Mouse (Mus musculus) thymus, adult 2 months (tissue): ENCODE measurements around the gene Zfp341.

Experiments
- CTCF ChIP-seq: fragments of 200-500 bp; IDR thresholded peaks from 2 replicates; pipeline ENCODE4 v1.5.1; 2012; ENCODE audit warnings: mild to moderate bottlenecking, control low read depth, low read length, moderate library complexity, borderline replicate concordance; ENCODE audit not compliant: control insufficient read depth, poor library complexity, insufficient read depth; ENCODE audit errors: extremely low read depth
- POLR2A ChIP-seq: fragments of 200-500 bp; IDR thresholded peaks from 2 replicates; pipeline ENCODE4 v1.6.1; 2012; ENCODE audit warnings: mild to moderate bottlenecking, low read length, control low read depth, moderate library complexity; ENCODE audit not compliant: control insufficient read depth, poor library complexity, insufficient read depth; ENCODE audit errors: extremely low read depth

GRCm38 (mm10) chr2:154632203-154632780 is 19.2 kb downstream of the Zfp341 start:
- TF ChIP-seq POLR2A (no peak), CTCF (no peak)
